Mouse (Mus musculus) liver, postnatal 0 days (tissue): ENCODE results near the gene Gm16181. TPM values are rescaled to one million over a fixed set of nuclear protein-coding genes. Genes with fewer than 3 reads are reported as not detected.

ENCODE experiments used
- ATAC-seq: fragments of 200-750 bp; cut with Nextera tagmentation; 2 replicates; pipeline ENCODE4 v1.8.0; 2017; ENCODE audit warnings: mild to moderate bottlenecking, moderate library complexity
- DNase-seq: peaks from one replicate; pipeline ENCODE4 v3.0.0-alpha.2; 2016
- H3K27ac ChIP-seq: fragments of 300-500 bp; sonication (generic); 2 replicates; pipeline ENCODE4 v1.5.1; 2014; ENCODE audit warnings: antibody characterized with exemption, moderate library complexity, mild to moderate bottlenecking, low read depth
- H3K27me3 ChIP-seq: fragments of 300-500 bp; sonication (generic); 2 replicates; pipeline ENCODE4 v1.6.1; 2014; ENCODE audit warnings: low read length, control low read depth, mixed read lengths; ENCODE audit not compliant: insufficient read depth
- H3K36me3 ChIP-seq: fragments of 300-500 bp; sonication (generic); replicated peaks from 2 replicates; pipeline ENCODE4 v1.6.1; 2014; ENCODE audit warnings: mild to moderate bottlenecking, control low read depth, low read length, moderate library complexity, mixed read lengths; ENCODE audit not compliant: insufficient read depth
- H3K4me1 ChIP-seq: fragments of 300-500 bp; sonication (generic); 2 replicates; pipeline ENCODE4 v1.6.1; 2014; ENCODE audit warnings: antibody characterized with exemption, mild to moderate bottlenecking, control low read depth; ENCODE audit not compliant: insufficient read depth
- H3K4me2 ChIP-seq: fragments of 300-500 bp; sonication (generic); 2 replicates; pipeline ENCODE4 v1.6.1; 2014; ENCODE audit warnings: low read depth, mild to moderate bottlenecking, low read length, moderate library complexity, mixed read lengths
- H3K4me3 ChIP-seq: fragments of 300-500 bp; sonication (generic); 2 replicates; pipeline ENCODE4 v1.5.1; 2014; ENCODE audit warnings: low read depth, low read length
- H3K9ac ChIP-seq: fragments of 300-500 bp; sonication (generic); replicated peaks from 2 replicates; pipeline ENCODE4 v1.6.1; 2014; ENCODE audit warnings: mild to moderate bottlenecking, moderate library complexity
- H3K9me3 ChIP-seq: fragments of 300-500 bp; sonication (generic); 2 replicates; pipeline ENCODE4 v1.6.1; 2016; ENCODE audit warnings: mild to moderate bottlenecking, control low read depth, low read length, mixed read lengths
- CTCF ChIP-seq: sonication (generic); IDR thresholded peaks from 2 replicates; pipeline ENCODE4 v1.5.1; 2016; ENCODE audit warnings: antibody characterized with exemption, low read depth
- EP300 ChIP-seq: IDR thresholded peaks from 2 replicates; pipeline ENCODE4 v1.6.1; 2016; ENCODE audit warnings: antibody characterized with exemption, low read depth, mild to moderate bottlenecking
- WGBS: fragments of 180-500 bp; shearing (Covaris S2); extraction: QIAGEN DNeasy Blood & Tissue Kit; methylation state at CpG from one replicate; pipeline ENCODE4 v1.1.7; 2014; ENCODE audit not compliant: insufficient replicate concordance; 5-methylcytosine and 5-hydroxymethylcytosine counted together
- polyA plus RNA-seq: library from polyadenylated mRNA; unstranded; fragments of >200 nt; fragmentation: Nextera tagmentation; extraction: Ambion mirVana; gene quantifications from 2 replicates; pipeline ENCODE4 v1.2.1, GENCODE M21; 2015

Gm16181 gene
- polyA plus RNA-seq, 1 experiment from 2014 or later, result 0.22 TPM

DNA sequence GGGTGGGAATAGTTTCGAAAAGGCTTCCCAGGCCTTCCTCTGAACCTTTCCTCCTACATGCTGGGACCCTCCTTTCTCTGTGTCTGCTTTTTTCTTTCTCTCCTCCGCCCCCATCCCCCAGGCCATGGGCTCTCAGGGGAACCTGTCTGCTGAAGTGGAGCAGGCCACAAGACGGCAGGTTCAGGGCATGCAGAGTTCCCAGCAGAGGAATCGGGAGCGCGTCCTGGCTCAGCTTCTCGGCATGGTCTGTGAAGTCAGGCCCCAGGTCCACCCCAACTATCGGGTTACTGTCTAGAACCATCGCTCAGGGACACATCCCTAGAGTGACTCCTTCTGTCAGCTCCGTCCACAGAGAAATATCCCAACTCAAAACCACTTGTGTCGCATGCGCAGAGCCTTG, 16.9 kb downstream of the Gm16181 start:
- Histone ChIP-seq H3K4me2 (no peak overlapping the region), H3K4me3 (no peak overlapping the region), H3K36me3 (peaks cover 3% of the 10 kb centered on the region; the same call in 1 of the 2 replicates), H3K4me1 (peaks cover 33% of the 10 kb centered on the region), H3K27ac (no peak overlapping the region), H3K9me3 (no peaks in the 10 kb centered on the region), H3K9ac (no peak overlapping the region), H3K27me3 (no peaks in the 10 kb centered on the region)
- WGBS, result 84% methylated on average over 12 of the region's 12 CpGs
- no peak for ATAC-seq
- DNase-seq, result no peak
- no peak for TF ChIP-seq CTCF
- TF ChIP-seq EP300, result no peak

DNA sequence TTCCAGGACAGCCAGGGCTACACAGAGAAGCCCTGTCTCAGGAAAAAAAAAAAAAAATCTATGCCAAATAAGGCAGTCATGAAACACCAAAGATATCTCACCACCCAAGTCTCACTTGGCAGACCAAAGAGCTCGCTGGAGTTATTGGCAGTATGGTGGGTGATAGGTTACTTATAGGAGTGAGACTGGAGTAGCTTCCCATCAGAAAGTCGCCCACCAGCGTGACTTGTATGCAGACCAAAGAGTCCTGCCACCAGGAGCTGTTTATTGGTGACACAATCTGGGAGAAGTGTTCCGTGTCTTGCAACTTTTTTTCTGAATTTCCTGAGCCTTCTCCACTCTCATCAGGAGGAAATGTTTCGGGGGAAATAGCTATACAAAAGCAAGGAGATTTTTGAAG, 19.1 kb downstream of the Gm16181 start:
- Histone ChIP-seq H3K4me1 (peaks cover 37% of the 10 kb centered on the region), H3K36me3 (peaks cover 14% of the 10 kb centered on the region), H3K9me3 (no peaks in the 10 kb centered on the region), H3K27ac (no peak overlapping the region; the same call in 1 of the 2 replicates), H3K27me3 (no peaks in the 10 kb centered on the region), H3K4me2 (no peak overlapping the region), H3K9ac (no peak overlapping the region), H3K4me3 (no peak overlapping the region)
- 71% methylated on average over 5 of the region's 5 CpGs for WGBS
- ATAC-seq (no peak), DNase-seq (no peak)
- no peak for TF ChIP-seq CTCF
- no peak for TF ChIP-seq EP300

DNA sequence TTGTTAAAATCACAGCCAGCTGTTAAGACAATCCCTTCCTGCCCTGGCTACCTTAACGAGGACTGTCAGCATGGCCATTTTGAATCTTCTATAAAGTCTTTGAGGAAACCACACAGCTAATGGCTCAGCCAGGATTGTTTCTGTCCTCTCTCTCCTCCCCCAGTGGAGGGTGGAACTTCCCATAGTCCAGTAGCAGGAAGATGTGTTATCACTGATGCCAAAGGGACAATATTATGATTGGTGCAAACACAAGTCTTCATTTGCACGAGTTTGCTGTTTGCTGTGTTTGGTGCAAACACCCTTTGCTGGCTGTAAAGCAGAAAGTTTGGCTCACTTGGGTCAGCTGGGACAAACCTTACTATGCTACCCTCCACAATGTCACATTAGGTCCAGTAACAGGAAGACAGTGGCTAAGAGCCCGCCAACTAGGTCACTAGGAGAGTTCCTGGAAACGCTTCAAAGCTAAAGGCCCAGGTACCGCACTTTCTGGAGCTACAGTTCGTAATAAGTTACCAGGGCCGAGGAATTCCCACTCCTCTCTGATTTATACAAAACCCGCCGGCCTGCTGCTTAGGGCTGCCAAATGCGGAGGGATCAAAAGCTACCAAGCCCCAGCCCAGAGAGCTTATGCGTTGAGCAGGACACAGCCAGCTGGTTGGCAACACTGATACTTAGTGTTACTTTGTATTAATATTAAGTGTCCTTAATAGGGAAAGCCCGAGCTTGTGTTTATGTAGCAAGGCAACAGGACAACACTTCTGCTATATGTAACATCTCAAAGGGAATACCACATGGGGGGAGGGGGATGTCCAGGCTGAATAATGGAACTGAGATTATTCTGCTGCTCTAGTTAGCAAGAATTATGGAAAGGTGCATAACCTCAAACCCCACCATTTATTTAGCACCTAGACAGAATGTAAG, 20.0 kb downstream of the Gm16181 start:
- TF ChIP-seq CTCF, result no peak
- TF ChIP-seq EP300, result no peak
- Histone ChIP-seq H3K27me3 (no peaks in the 10 kb centered on the region), H3K4me2 (peak overlapping the region; percentile 89), H3K9me3 (no peaks in the 10 kb centered on the region), H3K4me1 (peaks cover 38% of the 10 kb centered on the region), H3K36me3 (peaks cover 24% of the 10 kb centered on the region), H3K27ac (peak overlapping the region; percentile 100), H3K4me3 (peak overlapping the region; percentile 90), H3K9ac (peak overlapping the region; percentile 97)
- DNase-seq (no peak), ATAC-seq (no peak)
- WGBS, result 32% methylated on average over 12 of the region's 12 CpGs

DNA sequence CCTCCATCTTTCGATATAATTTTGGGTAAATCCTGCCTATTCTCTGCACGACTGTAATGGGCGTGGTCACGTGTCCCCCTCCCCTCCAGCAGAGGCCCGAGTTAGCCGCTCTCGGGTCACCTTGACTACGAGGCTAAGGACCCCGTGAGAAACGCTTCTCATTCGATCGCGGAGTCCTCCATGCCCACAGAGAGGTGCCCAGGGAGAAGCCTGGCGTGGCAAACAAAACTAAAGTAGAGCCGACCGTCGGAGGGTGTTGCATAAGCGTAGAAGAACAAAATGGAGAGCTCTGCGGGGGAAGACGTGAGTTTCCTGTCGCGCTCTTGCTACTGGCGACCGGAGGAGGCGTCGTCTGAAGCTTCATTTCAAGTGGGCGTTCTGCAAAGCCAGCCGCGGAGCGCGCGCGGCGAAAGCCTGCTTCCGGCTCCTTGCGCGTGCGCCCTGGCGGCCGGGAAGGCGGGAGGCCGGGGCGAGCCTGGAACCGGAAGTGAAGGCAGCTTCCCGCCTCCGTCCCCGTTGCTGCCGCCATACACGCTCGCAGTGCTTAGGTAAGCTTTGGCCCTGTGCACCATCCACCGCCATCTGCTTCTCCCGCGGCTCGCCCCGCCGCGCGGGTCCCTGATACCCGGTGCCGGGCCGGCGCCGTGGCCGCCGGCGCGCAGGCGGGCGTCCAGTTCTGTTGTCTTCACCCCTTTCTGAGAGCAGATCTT, 20.8 kb downstream of the Gm16181 start, which contains the start of gene Ddx39b:
TSS of gene Ddx39b (plus strand) at position 442 of the 710 bp plus-strand sequence.
- H3K27me3 ChIP-seq, result no peaks in the 10 kb centered on the region
- TF ChIP-seq CTCF (peak; percentile 26; the same call in 1 of the 2 replicates), EP300 (peak; percentile 86)
- H3K27ac ChIP-seq, result peak within 1 kb of the TSS; percentile 100
- H3K4me1 ChIP-seq, result peaks cover 42% of the 10 kb centered on the region
- no peaks in the 10 kb centered on the region for H3K9me3 ChIP-seq
- DNase-seq (peak; percentile 95), ATAC-seq (peak; percentile 88)
- H3K4me2 ChIP-seq, result peak within 1 kb of the TSS; percentile 89
- peak within 1 kb of the TSS; percentile 90 for H3K4me3 ChIP-seq
- peaks cover 32% of the 10 kb centered on the region for H3K36me3 ChIP-seq
- H3K9ac ChIP-seq, result peak within 1 kb of the TSS; percentile 97
- 1% methylated on average over 64 of the region's 69 CpGs for WGBS

DNA sequence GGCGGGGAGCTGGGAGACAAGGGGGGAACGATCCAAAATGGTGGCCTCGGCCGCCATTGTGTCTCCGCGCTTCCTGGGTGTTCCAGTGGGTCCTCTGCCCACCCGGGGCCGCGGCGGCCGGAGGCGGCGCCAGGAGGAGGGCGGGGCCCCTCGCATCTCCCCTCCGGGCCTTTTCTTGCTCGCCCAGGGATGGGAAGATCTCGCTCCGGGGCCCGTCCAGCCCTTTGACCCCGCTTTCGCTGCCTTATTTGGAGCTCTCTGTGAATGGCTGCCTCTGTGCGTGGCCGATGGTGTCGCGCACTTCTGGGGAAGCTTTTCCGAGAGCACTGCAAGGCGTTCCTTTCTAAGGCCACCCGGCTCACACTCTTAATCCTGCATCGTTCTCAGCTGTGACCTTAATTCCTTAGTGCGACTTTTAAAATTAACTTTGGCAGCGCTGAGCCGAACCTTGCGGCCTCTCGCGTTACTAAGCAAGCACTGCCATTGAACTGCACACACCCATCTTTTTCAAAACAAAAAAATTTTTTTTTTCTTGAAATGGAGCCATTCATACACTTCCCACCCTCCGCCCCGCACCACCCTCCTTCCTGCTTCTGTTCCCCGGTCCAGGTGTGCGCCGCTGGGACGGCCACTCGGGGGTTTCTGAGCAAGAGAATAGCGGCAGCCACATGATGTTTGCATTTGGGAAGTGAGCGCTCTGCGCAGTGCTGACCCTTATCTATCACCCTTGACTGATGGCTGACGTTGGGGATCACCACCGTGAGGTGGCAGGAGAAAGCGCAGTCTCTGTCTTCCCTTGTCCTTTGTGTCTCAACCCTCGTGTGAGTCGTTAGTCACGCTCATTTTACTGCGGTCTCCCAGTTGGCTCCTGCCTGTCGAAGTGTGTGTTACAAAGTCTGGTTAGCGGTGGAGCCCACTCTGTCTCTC, 21.6 kb downstream of the Gm16181 start:
- ATAC-seq (peak; percentile 52), DNase-seq (peak; percentile 68)
- Histone ChIP-seq H3K9me3 (no peaks in the 10 kb centered on the region), H3K36me3 (peaks cover 40% of the 10 kb centered on the region), H3K4me3 (peak overlapping the region; percentile 90), H3K27me3 (no peaks in the 10 kb centered on the region), H3K9ac (peak overlapping the region; percentile 97), H3K4me2 (peak overlapping the region; percentile 89), H3K27ac (peak overlapping the region; percentile 100), H3K4me1 (peaks cover 42% of the 10 kb centered on the region)
- under 1% methylated on average over 55 of the region's 55 CpGs for WGBS
- TF ChIP-seq CTCF (peak; percentile 53), EP300 (no peak)
